Comparison of ENCODE assay signal across 8 mouse cellular contexts in genomic region chr4:144892937-144893272, GRCm38 (mm10). TPM values are rescaled to one million over a fixed set of nuclear protein-coding genes. Genes with fewer than 3 reads are reported as not detected.
DNase-seq lines count a peak whose midpoint lies in the region; ATAC-seq and TF ChIP-seq lines count a peak whose summit lies in the region.

No protein-coding gene starts in this region.

- peak overlapping the region; percentile 96 for H3K4me3 ChIP-seq in gastrocnemius, adult 2 months
- H3K4me3 ChIP-seq in liver, embryonic 15.5 days (replicated peaks): peak overlapping the region; percentile 62

- H3K36me3 ChIP-seq in liver, embryonic 15.5 days (replicated peaks): no peaks in the 10 kb centered on the region

- intact Hi-C loops in gastrocnemius, adult 2 months (cut with DNase I): loop anchor here (1.0 to 5.0 kb wide), 4 partner anchors 38 to 394 kb away; no protein-coding TSS in a partner anchor

- TF ChIP-seq CTCF in gastrocnemius, adult 2 months (IDR thresholded peaks at IDR 0.05): no peak

- no peaks in the 10 kb centered on the region for H3K9me3 ChIP-seq in liver, embryonic 15.5 days (replicated peaks)

- DNase-seq in gastrocnemius, adult 2 months: no peak
- DNase-seq in gastrocnemius, postnatal 4 days (ENCODE audit: low spot score in 2 of 2): no peak
- DNase-seq in urinary bladder, adult 2 months (ENCODE audit: low spot score): peak; percentile 21
- no peak for DNase-seq in urinary bladder, postnatal 10 days (ENCODE audit: low spot score)
- DNase-seq in Muller cell, postnatal 12 days (ENCODE audit: inconsistent ontology term): no peak
- no peak for DNase-seq in gastrocnemius, adult 18-20 months (ENCODE audit: low spot score)
- no peak for DNase-seq in adipocyte (ENCODE audit: low spot score)

- ATAC-seq in liver, embryonic 15.5 days (ENCODE audit: insufficient read depth): 0 out of 2 replicates have a peak, but pooled peaks have one; percentile 13

- peaks cover 59% of the 10 kb centered on the region for H3K27me3 ChIP-seq in liver, embryonic 15.5 days

- peak overlapping the region; percentile 79 for H3K4me2 ChIP-seq in liver, embryonic 15.5 days

- WGBS in liver, embryonic 15.5 days (ENCODE audit: insufficient replicate concordance): 0% methylated on average over 12 of the region's 12 CpGs

- H3K4me1 ChIP-seq in liver, embryonic 15.5 days (replicated peaks): peaks cover 40% of the 10 kb centered on the region

- peak overlapping the region; percentile 95 for H3K27ac ChIP-seq in gastrocnemius, adult 2 months
- peak overlapping the region; percentile 73 for H3K27ac ChIP-seq in liver, embryonic 15.5 days (replicated peaks)

- peak overlapping the region; percentile 53 for H3K9ac ChIP-seq in liver, embryonic 15.5 days

RNA-seq across cellular contexts. Expression of gene Dhrs3, which starts 0.3 kb away (rescaled TPM):
- total RNA-seq in gastrocnemius, adult 2 months (2021): 10 to 100 TPM; 59.5 to 63.7 TPM
- 10 to 100 TPM; 49.2 to 51.4 TPM for total RNA-seq in gastrocnemius, postnatal 4 days (2021)
- 249 and 258 TPM in 2 replicates for polyA plus RNA-seq in urinary bladder, adult 2 months (2012; rRNA removed)
- polyA plus RNA-seq in liver, embryonic 15.5 days (2015; fragmentation: Nextera tagmentation; extraction: Ambion mirVana): 27.6 and 33.3 TPM in 2 replicates
- 10 to 100 TPM; 41.1 to 43.1 TPM for total RNA-seq in gastrocnemius, adult 18-20 months (2021)
